Mouse (Mus musculus): ENCODE data around the gene Tigd2. TPM values are rescaled to one million over a fixed set of nuclear protein-coding genes. Genes with fewer than 3 reads are reported as not detected.

Gene Tigd2
- polyA plus RNA-seq, 1 experiment from 2014 or later, result 11.4 TPM

Other genes starting within 250 kb of the Tigd2 start
- gene Fam13a, start 184.3 kb upstream of the Tigd2 start, polyA plus RNA-seq (2015; fragmentation: Nextera tagmentation; extraction: Ambion mirVana), result 14.5 and 14.9 TPM in 2 replicates
- gene Gprin3, start 217.4 kb downstream of the Tigd2 start, polyA plus RNA-seq (2015; fragmentation: Nextera tagmentation; extraction: Ambion mirVana), result 6.5 and 6.8 TPM in 2 replicates